8 mouse cellular contexts compared by ENCODE assay signal in the genomic region with DNA sequence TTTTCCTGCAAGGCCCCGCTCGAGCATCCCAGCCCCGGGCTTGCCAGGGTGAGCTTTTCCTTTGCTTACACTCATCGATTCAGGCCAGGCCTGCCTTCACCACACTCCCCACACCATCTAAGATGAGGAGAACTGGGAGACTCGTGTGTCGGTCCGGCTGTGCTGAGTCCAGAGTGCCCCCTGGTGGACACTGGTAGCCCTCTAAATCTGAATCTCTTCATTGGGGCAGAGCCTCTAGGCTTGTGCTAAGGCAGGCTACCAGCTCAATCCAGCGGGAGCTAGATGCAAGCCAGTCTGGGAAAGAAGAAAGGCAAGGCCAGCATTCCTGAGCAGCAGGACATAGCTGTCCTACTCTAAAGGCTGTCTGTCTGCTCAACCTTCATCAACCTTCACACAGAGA. TPM values are rescaled to one million over a fixed set of nuclear protein-coding genes. Genes with fewer than 3 reads are reported as not detected.
DNase-seq lines count a peak whose midpoint lies in the region; ATAC-seq and TF ChIP-seq lines count a peak whose summit lies in the region.

No protein-coding gene starts in this region.

- H3K9me3 ChIP-seq in hindbrain, postnatal 0 days (ENCODE audit: low read length) = no peaks in the 10 kb centered on the region

- peak; percentile 92 for TF ChIP-seq CTCF in hindbrain, postnatal 0 days (IDR thresholded peaks at IDR 0.05; ENCODE audit: low read depth)

- no peaks in the 10 kb centered on the region for H3K4me1 ChIP-seq in hindbrain, postnatal 0 days (ENCODE audit: insufficient read depth, low read length)

- H3K9ac ChIP-seq in hindbrain, postnatal 0 days (replicated peaks; ENCODE audit: low read length) = no peak overlapping the region

- DNase-seq in NIH3T3 (ENCODE audit: low read depth) = peak; percentile 96
- peak; percentile 89 for DNase-seq in cerebellum, adult 9-11 months
- DNase-seq in gastrocnemius, adult 18-20 months (ENCODE audit: low spot score) = peak; percentile 94
- DNase-seq in hindbrain, postnatal 0 days (ENCODE audit: low spot score) = peak; percentile 88
- DNase-seq in left cerebral cortex, adult 8-10 months (ENCODE audit: low spot score in 2 of 2) = peak; percentile 57 to 80
- peak; percentile 88 to 93 for DNase-seq in right cerebral cortex, postnatal 10 days (ENCODE audit: low spot score in 2 of 2)
- DNase-seq in urinary bladder, postnatal 14 days (ENCODE audit: low spot score) = peak; percentile 93

- H3K4me3 ChIP-seq in hindbrain, postnatal 0 days (ENCODE audit: low read length) = no peak overlapping the region

- no peaks in the 10 kb centered on the region for H3K27me3 ChIP-seq in hindbrain, postnatal 0 days (ENCODE audit: insufficient read depth, low read length)

- H3K36me3 ChIP-seq in hindbrain, postnatal 0 days (ENCODE audit: insufficient read depth, low read length) = peaks cover 36% of the 10 kb centered on the region

- WGBS in hindbrain, postnatal 0 days = 13% methylated on average over 8 of the region's 8 CpGs

- no peak overlapping the region for H3K4me2 ChIP-seq in hindbrain, postnatal 0 days (ENCODE audit: low read depth, low read length)

- peak; percentile 85 for ATAC-seq in hindbrain, postnatal 0 days
- peak; percentile 74 for ATAC-seq in megakaryocyte progenitor cell, adult 5-6 weeks (replicated peaks; ENCODE audit: poor library complexity)

- H3K27ac ChIP-seq in hindbrain, postnatal 0 days = peak overlapping the region; percentile 54; the same call in 1 of the 2 replicates

RNA-seq across cellular contexts. Expression of a gene that starts 19.2 kb away (rescaled TPM):
- total RNA-seq in gastrocnemius, adult 18-20 months (2021) = 10 to 100 TPM; 11.2 TPM
- 7.3 and 8.8 TPM in 2 replicates for total RNA-seq in hindbrain, postnatal 0 days (2014; rRNA removed)
- polyA plus RNA-seq in hindbrain, postnatal 0 days (2015; fragmentation: Nextera tagmentation; extraction: Ambion mirVana) = 11.9 and 14.4 TPM in 2 replicates
- total RNA-seq in left cerebral cortex, adult 8-10 months (2022) = 10 to 100 TPM; 10.7 to 15.0 (median 13.0) TPM
- total RNA-seq in megakaryocyte progenitor cell, adult 5-6 weeks (2015) = 21.0 and 27.4 TPM in 2 replicates
- 2.3 and 2.8 TPM in 2 replicates for total RNA-seq in megakaryocyte progenitor cell, adult 5-6 weeks (2017)

RNA-seq across cellular contexts. Expression of a gene that starts 19.8 kb away (rescaled TPM):
- total RNA-seq in gastrocnemius, adult 18-20 months (2021) = 1 to 10 TPM; 7.6 to 9.0 TPM
- 31.5 and 37.2 TPM in 2 replicates for total RNA-seq in hindbrain, postnatal 0 days (2014; rRNA removed)
- 37.3 and 38.3 TPM in 2 replicates for polyA plus RNA-seq in hindbrain, postnatal 0 days (2015; fragmentation: Nextera tagmentation; extraction: Ambion mirVana)
- total RNA-seq in left cerebral cortex, adult 8-10 months (2022) = 10 to 100 TPM; 43.7 to 51.2 (median 48.6) TPM
- total RNA-seq in megakaryocyte progenitor cell, adult 5-6 weeks (2015) = 22.5 and 23.0 TPM in 2 replicates
- 36.3 and 38.7 TPM in 2 replicates for total RNA-seq in megakaryocyte progenitor cell, adult 5-6 weeks (2017)

RNA-seq across cellular contexts. Expression of a gene that starts 35.7 kb away (rescaled TPM):
- not detected for total RNA-seq in gastrocnemius, adult 18-20 months (2021)
- total RNA-seq in hindbrain, postnatal 0 days (2014; rRNA removed) = 0.10 and 0.75 TPM in 2 replicates
- 0.19 and 0.71 TPM in 2 replicates for polyA plus RNA-seq in hindbrain, postnatal 0 days (2015; fragmentation: Nextera tagmentation; extraction: Ambion mirVana)
- total RNA-seq in left cerebral cortex, adult 8-10 months (2022) = not detected
- not detected in 2 replicates for total RNA-seq in megakaryocyte progenitor cell, adult 5-6 weeks (2015)
- total RNA-seq in megakaryocyte progenitor cell, adult 5-6 weeks (2017) = not detected in 2 replicates

RNA-seq across cellular contexts. Expression of a gene that starts 47.3 kb away (rescaled TPM):
- 10 to 100 TPM; 24.9 to 25.7 TPM for total RNA-seq in gastrocnemius, adult 18-20 months (2021)
- total RNA-seq in hindbrain, postnatal 0 days (2014; rRNA removed) = 44.9 and 56.5 TPM in 2 replicates
- polyA plus RNA-seq in hindbrain, postnatal 0 days (2015; fragmentation: Nextera tagmentation; extraction: Ambion mirVana) = 77.1 and 87.8 TPM in 2 replicates
- total RNA-seq in left cerebral cortex, adult 8-10 months (2022) = 10 to 100 TPM; 40.6 to 44.6 (median 41.9) TPM
- 30.3 and 31.4 TPM in 2 replicates for total RNA-seq in megakaryocyte progenitor cell, adult 5-6 weeks (2015)
- total RNA-seq in megakaryocyte progenitor cell, adult 5-6 weeks (2017) = 70.1 and 74.3 TPM in 2 replicates

RNA-seq across cellular contexts. Expression of a gene that starts 49.6 kb away (rescaled TPM):
- total RNA-seq in gastrocnemius, adult 18-20 months (2021) = under 1 TPM; 0.09 to 0.14 TPM
- 0.18 and 0.99 TPM in 2 replicates for total RNA-seq in hindbrain, postnatal 0 days (2014; rRNA removed)
- polyA plus RNA-seq in hindbrain, postnatal 0 days (2015; fragmentation: Nextera tagmentation; extraction: Ambion mirVana) = 0.38 and 0.54 TPM in 2 replicates
- total RNA-seq in left cerebral cortex, adult 8-10 months (2022) = 1 to 10 TPM; 1.1 to 2.0 (median 1.3) TPM
- not detected in 2 replicates for total RNA-seq in megakaryocyte progenitor cell, adult 5-6 weeks (2015)
- total RNA-seq in megakaryocyte progenitor cell, adult 5-6 weeks (2017) = 0.03 TPM in 1 of 2 replicates, not detected in the other
